Mouse (Mus musculus) activated CD4-positive, CD25-positive, alpha-beta regulatory T cell, adult 4 months (primary cell): ENCODE results near the gene Tmcc3. TPM values are rescaled to one million over a fixed set of nuclear protein-coding genes. Genes with fewer than 3 reads are reported as not detected.

Experiments used
- ATAC-seq: one replicate; pipeline ENCODE4 v1.8.0; 2017
- polyA plus RNA-seq, 2 experiments: library from polyadenylated mRNA; unstranded; fragments of 100-300 nt; shearing (Covaris generic); gene quantifications; one replicate each; pipeline ENCODE4 v1.2.1; 2017

The Tmcc3 gene
- polyA plus RNA-seq, 2 experiments from 2014 or later, result 0.44 to 1.8 TPM

- ATAC-seq, result no peak
These were observed 20.8 kb downstream of the Tmcc3 start for GRCm38 (mm10) chr10:94332358-94333137.

GRCm38 (mm10) chr10:94333328-94333727 is 21.6 kb downstream of the Tmcc3 start:
- no peak for ATAC-seq

- ATAC-seq, result no peak
These were observed 23.3 kb downstream of the Tmcc3 start for GRCm38 (mm10) chr10:94335047-94335446.

- no peak for ATAC-seq
These were observed 24.3 kb downstream of the Tmcc3 start for GRCm38 (mm10) chr10:94336071-94336470.

- no peak for ATAC-seq
These were observed 29.8 kb downstream of the Tmcc3 start for GRCm38 (mm10) chr10:94341501-94341900.

- no peak for ATAC-seq
These were observed 30.5 kb downstream of the Tmcc3 start for GRCm38 (mm10) chr10:94342256-94342655.

- no peak for ATAC-seq
These were observed 31.8 kb downstream of the Tmcc3 start for GRCm38 (mm10) chr10:94343581-94343980.

- ATAC-seq, result no peak
These were observed 33.1 kb downstream of the Tmcc3 start for GRCm38 (mm10) chr10:94344631-94345417.

- no peak for ATAC-seq
These were observed 33.9 kb downstream of the Tmcc3 start for GRCm38 (mm10) chr10:94345509-94346252.

- ATAC-seq, result no peak
These were observed 34.8 kb downstream of the Tmcc3 start for GRCm38 (mm10) chr10:94346596-94346995.

- ATAC-seq, result no peak
These were observed 35.5 kb downstream of the Tmcc3 start for GRCm38 (mm10) chr10:94347296-94347695.

- no peak for ATAC-seq
These were observed 36.2 kb downstream of the Tmcc3 start for GRCm38 (mm10) chr10:94347959-94348358.

GRCm38 (mm10) chr10:94350207-94350606 is 38.5 kb downstream of the Tmcc3 start:
- ATAC-seq, result no peak

GRCm38 (mm10) chr10:94350896-94351661 is 39.3 kb downstream of the Tmcc3 start:
- no peak for ATAC-seq

- ATAC-seq, result no peak
These were observed 40.6 kb downstream of the Tmcc3 start for GRCm38 (mm10) chr10:94352172-94352876.

- no peak for ATAC-seq
These were observed 41.4 kb downstream of the Tmcc3 start for GRCm38 (mm10) chr10:94352877-94353853.

- no peak for ATAC-seq
These were observed 42.3 kb downstream of the Tmcc3 start for GRCm38 (mm10) chr10:94354005-94354404.

GRCm38 (mm10) chr10:94354427-94354826 is 42.7 kb downstream of the Tmcc3 start:
- no peak for ATAC-seq

GRCm38 (mm10) chr10:94356504-94357169 is 44.9 kb downstream of the Tmcc3 start:
- ATAC-seq, result no peak

- no peak for ATAC-seq
These were observed 48.9 kb downstream of the Tmcc3 start for GRCm38 (mm10) chr10:94360664-94361063.
